Mouse (Mus musculus) layer of hippocampus, adult 18-20 months (tissue): Measurements from ENCODE around the gene Dok4. TPM values are rescaled to one million over a fixed set of nuclear protein-coding genes. Genes with fewer than 3 reads are reported as not detected.

Experiments used
- total RNA-seq, 2 experiments: library from RNA; stranded (reverse); gene quantifications; 2 replicates each; pipeline ENCODE4 v1.2.3; 2021

Gene Dok4
- total RNA-seq, 2 experiments from 2014 or later, result 21.5 to 23.8 TPM

Other genes starting within 250 kb of the Dok4 start
- 100 to 1,000 TPM; 138 to 153 TPM for gene Arl2bp, start 209.7 kb downstream of the Dok4 start, total RNA-seq
- gene Pllp, start 180.1 kb downstream of the Dok4 start, total RNA-seq, result 10 to 100 TPM; 37.0 to 42.6 TPM
- gene Ccl22, start 130.7 kb downstream of the Dok4 start, total RNA-seq, result under 1 TPM; 0.15 to 0.23 TPM
- gene Cx3cl1, start 104.3 kb downstream of the Dok4 start, total RNA-seq, result 100 to 1,000 TPM; 400 to 401 TPM
- 1 to 10 TPM; 4.7 to 4.9 TPM for gene Ccl17, start 65.9 kb downstream of the Dok4 start, total RNA-seq
- gene Coq9, start 38.0 kb downstream of the Dok4 start, total RNA-seq, result 10 to 100 TPM; 75.1 to 91.6 TPM
- gene Ciapin1, start 38.0 kb downstream of the Dok4 start, total RNA-seq, result 10 to 100 TPM; 69.4 to 77.1 TPM
- gene Polr2c, start 18.9 kb downstream of the Dok4 start, total RNA-seq, result 10 to 100 TPM; 66.0 to 73.6 TPM
- 1 to 10 TPM; 1.3 to 2.1 TPM for gene Ccdc102a, start 41.8 kb upstream of the Dok4 start, total RNA-seq
- under 1 TPM in 1 of 2 experiments, not detected in 1; 0.10 TPM for gene Adgrg5, start 47.4 kb upstream of the Dok4 start, total RNA-seq
- 100 to 1,000 TPM; 100 to 108 TPM for gene Adgrg1, start 98.4 kb upstream of the Dok4 start, total RNA-seq
- gene Adgrg3, start 141.4 kb upstream of the Dok4 start, total RNA-seq, result under 1 TPM in 1 of 2 experiments, not detected in 1; 0.48 TPM
- 1 to 10 TPM; 1.7 to 1.8 TPM for gene Drc7, start 178.8 kb upstream of the Dok4 start, total RNA-seq
- 10 to 100 TPM; 45.1 to 46.3 TPM for gene Katnb1, start 204.9 kb upstream of the Dok4 start, total RNA-seq